8 mouse cellular contexts compared by ENCODE assay signal in genomic region chr15:89452906-89453864, GRCm38 (mm10). TPM values are rescaled to one million over a fixed set of nuclear protein-coding genes. Genes with fewer than 3 reads are reported as not detected.
DNase-seq lines count a peak whose midpoint lies in the region; ATAC-seq and TF ChIP-seq lines count a peak whose summit lies in the region.

No protein-coding gene starts in this region.

- DNase-seq in layer of hippocampus, adult 2 months (ENCODE audit: low spot score in 2 of 2): no peak
- DNase-seq in layer of hippocampus, adult 8-10 months (ENCODE audit: low spot score in 2 of 2): no peak
- DNase-seq in lung, postnatal 14 days: peak; percentile 77
- peak; percentile 74 for DNase-seq in retina, embryonic 14.5 days (ENCODE audit: low spot score)
- no peak for DNase-seq in layer of hippocampus, adult 9-10 months (ENCODE audit: low spot score)

- H3K9ac ChIP-seq in heart, embryonic 13.5 days: no peak overlapping the region
- H3K9ac ChIP-seq in kidney, embryonic 15.5 days: no peak overlapping the region

- H3K4me1 ChIP-seq in cortical plate, adult 2 months (ENCODE audit: control insufficient read depth, insufficient read depth, low read length): no peaks in the 10 kb centered on the region
- peaks cover 13% of the 10 kb centered on the region for H3K4me1 ChIP-seq in heart, embryonic 13.5 days
- peaks cover 13% of the 10 kb centered on the region for H3K4me1 ChIP-seq in kidney, embryonic 15.5 days

- H3K27ac ChIP-seq in layer of hippocampus, adult 2 months: peak overlapping the region; percentile 96
- peak overlapping the region; percentile 92 for H3K27ac ChIP-seq in cortical plate, adult 2 months (ENCODE audit: insufficient read depth, low read length)
- no peak overlapping the region for H3K27ac ChIP-seq in heart, embryonic 13.5 days (replicated peaks)
- H3K27ac ChIP-seq in kidney, embryonic 15.5 days: no peak overlapping the region

- no peaks in the 10 kb centered on the region for H3K36me3 ChIP-seq in heart, embryonic 13.5 days
- H3K36me3 ChIP-seq in kidney, embryonic 15.5 days: no peaks in the 10 kb centered on the region

- peak overlapping the region; percentile 86 for H3K4me2 ChIP-seq in heart, embryonic 13.5 days
- H3K4me2 ChIP-seq in kidney, embryonic 15.5 days: peak overlapping the region; percentile 96

- 5% methylated on average over 15 of the region's 24 CpGs for WGBS in heart, embryonic 13.5 days
- 5% methylated on average over 24 of the region's 24 CpGs for WGBS in kidney, embryonic 15.5 days

- H3K27me3 ChIP-seq in heart, embryonic 13.5 days (replicated peaks): peaks cover 76% of the 10 kb centered on the region
- H3K27me3 ChIP-seq in kidney, embryonic 15.5 days: peaks cover 30% of the 10 kb centered on the region

- TF ChIP-seq POLR2A in cortical plate, adult 2 months (IDR thresholded peaks at IDR 0.05; ENCODE audit: extremely low read depth, insufficient read depth, low read length): no peak

- peak overlapping the region; percentile 82 for H3K4me3 ChIP-seq in layer of hippocampus, adult 2 months
- peak overlapping the region; percentile 99 for H3K4me3 ChIP-seq in cortical plate, adult 2 months (ENCODE audit: insufficient read depth, low read length)
- H3K4me3 ChIP-seq in heart, embryonic 13.5 days: peak overlapping the region; percentile 51
- H3K4me3 ChIP-seq in kidney, embryonic 15.5 days (replicated peaks): peak overlapping the region; percentile 50

- no peak for TF ChIP-seq CTCF in layer of hippocampus, adult 2 months (conservative IDR thresholded peaks at IDR 0.05)
- no peak for TF ChIP-seq CTCF in cortical plate, adult 2 months (IDR thresholded peaks at IDR 0.05; ENCODE audit: extremely low read depth, insufficient read depth, low read length)

- H3K9me3 ChIP-seq in heart, embryonic 13.5 days: no peaks in the 10 kb centered on the region
- H3K9me3 ChIP-seq in kidney, embryonic 15.5 days (replicated peaks): no peaks in the 10 kb centered on the region

- no peak for ATAC-seq in heart, embryonic 13.5 days (ENCODE audit: extremely low read depth, insufficient number of reproducible peaks, low FRiP score, low TSS enrichment)
- ATAC-seq in kidney, embryonic 15.5 days (replicated peaks; ENCODE audit: low FRiP score): peak; percentile 69

RNA-seq across cellular contexts. Expression of gene Mapk8ip2, which starts 0.5 kb away (rescaled TPM):
- 100 to 1,000 TPM; 254 to 279 TPM for total RNA-seq in layer of hippocampus, adult 2 months (2021)
- total RNA-seq in layer of hippocampus, adult 8-10 months (2022): 100 to 1,000 TPM; 249 to 297 (median 274) TPM
- 141 and 146 TPM in 2 replicates for polyA plus RNA-seq in cortical plate, adult 2 months (2012; rRNA removed)
- polyA plus RNA-seq in heart, embryonic 13.5 days (2015; fragmentation: Nextera tagmentation; extraction: Ambion mirVana): 0.27 and 0.45 TPM in 2 replicates
- polyA plus RNA-seq in kidney, embryonic 15.5 days (2015; fragmentation: Nextera tagmentation; extraction: Ambion mirVana): 0.77 and 1.7 TPM in 2 replicates

RNA-seq across cellular contexts. Expression of gene Chkb, which starts 23.5 kb away (rescaled TPM):
- total RNA-seq in layer of hippocampus, adult 2 months (2021): 10 to 100 TPM; 38.9 to 48.2 TPM
- total RNA-seq in layer of hippocampus, adult 8-10 months (2022): 10 to 100 TPM; 42.9 to 50.3 (median 46.2) TPM
- polyA plus RNA-seq in cortical plate, adult 2 months (2012; rRNA removed): 60.0 and 66.7 TPM in 2 replicates
- polyA plus RNA-seq in heart, embryonic 13.5 days (2015; fragmentation: Nextera tagmentation; extraction: Ambion mirVana): 65.1 and 71.5 TPM in 2 replicates
- polyA plus RNA-seq in kidney, embryonic 15.5 days (2015; fragmentation: Nextera tagmentation; extraction: Ambion mirVana): 57.2 and 62.0 TPM in 2 replicates

RNA-seq across cellular contexts. Expression of gene Gm44502, which starts 23.7 kb away (rescaled TPM):
- total RNA-seq in layer of hippocampus, adult 2 months (2021): under 1 TPM in 1 of 2 experiments, not detected in 1; 0.66 TPM
- total RNA-seq in layer of hippocampus, adult 8-10 months (2022): not detected
- 0.08 and 0.21 TPM in 2 replicates for polyA plus RNA-seq in cortical plate, adult 2 months (2012; rRNA removed)
- 0.53 and 0.90 TPM in 2 replicates for polyA plus RNA-seq in heart, embryonic 13.5 days (2015; fragmentation: Nextera tagmentation; extraction: Ambion mirVana)
- 0.15 TPM in 1 of 2 replicates, not detected in the other for polyA plus RNA-seq in kidney, embryonic 15.5 days (2015; fragmentation: Nextera tagmentation; extraction: Ambion mirVana)

RNA-seq across cellular contexts. Expression of gene C730034F03Rik, which starts 23.8 kb away (rescaled TPM):
- 1 to 10 TPM; 1.8 to 3.4 TPM for total RNA-seq in layer of hippocampus, adult 2 months (2021)
- 1 to 10 TPM; 2.6 to 3.4 (median 3.2) TPM for total RNA-seq in layer of hippocampus, adult 8-10 months (2022)
- polyA plus RNA-seq in cortical plate, adult 2 months (2012; rRNA removed): 2.8 and 3.2 TPM in 2 replicates
- 2.4 and 3.0 TPM in 2 replicates for polyA plus RNA-seq in heart, embryonic 13.5 days (2015; fragmentation: Nextera tagmentation; extraction: Ambion mirVana)
- 3.7 and 3.8 TPM in 2 replicates for polyA plus RNA-seq in kidney, embryonic 15.5 days (2015; fragmentation: Nextera tagmentation; extraction: Ambion mirVana)

RNA-seq across cellular contexts. Expression of gene Arsa, which starts 24.0 kb away (rescaled TPM):
- total RNA-seq in layer of hippocampus, adult 2 months (2021): 10 to 100 TPM; 29.2 to 31.4 TPM
- total RNA-seq in layer of hippocampus, adult 8-10 months (2022): 10 to 100 TPM; 30.9 to 38.1 (median 33.3) TPM
- 39.9 and 40.2 TPM in 2 replicates for polyA plus RNA-seq in cortical plate, adult 2 months (2012; rRNA removed)
- polyA plus RNA-seq in heart, embryonic 13.5 days (2015; fragmentation: Nextera tagmentation; extraction: Ambion mirVana): 15.1 and 15.3 TPM in 2 replicates
- 14.4 and 18.7 TPM in 2 replicates for polyA plus RNA-seq in kidney, embryonic 15.5 days (2015; fragmentation: Nextera tagmentation; extraction: Ambion mirVana)

Comparison
In these comparisons a context has a peak if more than half of its experiments do, and no peak if none do; other contexts are left out.
1. DNase-seq: peak in lung, postnatal 14 days (single experiment) and retina, embryonic 14.5 days (single experiment); none in layer of hippocampus, adult 2 months (0 of 2), layer of hippocampus, adult 8-10 months (0 of 2) and layer of hippocampus, adult 9-10 months (single experiment).
2. H3K27ac ChIP-seq: peak in layer of hippocampus, adult 2 months (single experiment) and cortical plate, adult 2 months (single experiment); none in heart, embryonic 13.5 days (single experiment) and kidney, embryonic 15.5 days (single experiment).
3. RNA of gene Mapk8ip2, which starts 0.5 kb away (polyA plus RNA-seq): 141 to 146 TPM in cortical plate, adult 2 months; 0.77 to 1.7 TPM in kidney, embryonic 15.5 days and 0.27 to 0.45 TPM in heart, embryonic 13.5 days; every median in the first group is over 10 times any median in the second.
4. Peak in every context shown above with its lines, with median percentiles within 50 percentile points of each other: H3K4me3 ChIP-seq.